Comparison of ENCODE assay signal across 11 mouse cellular contexts in genomic region chr7:58692704-58693103, GRCm38 (mm10). TPM values are rescaled to one million over a fixed set of nuclear protein-coding genes. Genes with fewer than 3 reads are reported as not detected.
DNase-seq lines count a peak whose midpoint lies in the region; ATAC-seq and TF ChIP-seq lines count a peak whose summit lies in the region.
"Had no signal": no experiment of that assay in that cellular context is flagged by ENCODE, and none has a peak within 500 bp of the region (broad histone marks: within the 10 kb centered on the region; RNA-seq: fewer than 3 reads in every experiment).

No protein-coding gene starts in this region.

- H3K9ac ChIP-seq in lung, embryonic 15.5 days: no peak overlapping the region
- H3K9ac ChIP-seq: limb, embryonic 12.5 days had no signal

- H3K36me3 ChIP-seq in lung, embryonic 15.5 days: no peaks in the 10 kb centered on the region
- H3K36me3 ChIP-seq in thymus, adult 2 months (ENCODE audit: control insufficient read depth, insufficient read depth, low read length): no peaks in the 10 kb centered on the region
- H3K36me3 ChIP-seq: limb, embryonic 12.5 days had no signal

- no peaks in the 10 kb centered on the region for H3K27me3 ChIP-seq in lung, embryonic 15.5 days
- H3K27me3 ChIP-seq in thymus, adult 2 months (ENCODE audit: control insufficient read depth, insufficient read depth, low read length): no peaks in the 10 kb centered on the region
- H3K27me3 ChIP-seq: limb, embryonic 12.5 days had no signal

- peak; percentile 25 to 33 for DNase-seq in cerebellum, postnatal 10 days
- no peak for DNase-seq in cerebellum, adult 9-10 months
- DNase-seq in lung, adult 2 months: no peak
- DNase-seq in brain, adult 2 months (ENCODE audit: low read depth, low spot score): peak; percentile 25
- peak; percentile 28 for DNase-seq in thymus, adult 2 months
- no peak for DNase-seq in kidney, postnatal 4 days
- DNase-seq: heart, adult 2 months had no signal

- 29% methylated on average over 2 of the region's 2 CpGs for WGBS in lung, embryonic 15.5 days
- WGBS in lung, adult 2 months: 70% methylated on average over 2 of the region's 2 CpGs
- 68% methylated on average over 2 of the region's 2 CpGs for WGBS in thymus, adult 2 months

- no peak for TF ChIP-seq POLR2A in lung, adult 2 months (IDR thresholded peaks at IDR 0.05; ENCODE audit: borderline replicate concordance, extremely low read depth, low read depth, low read length)
- no peak for TF ChIP-seq POLR2A in thymus, adult 2 months (IDR thresholded peaks at IDR 0.05; ENCODE audit: control insufficient read depth, extremely low read depth, insufficient read depth, low read length, poor library complexity)

- H3K4me2 ChIP-seq in lung, embryonic 15.5 days: no peak overlapping the region
- H3K4me2 ChIP-seq: limb, embryonic 12.5 days had no signal

- no peak overlapping the region for H3K4me3 ChIP-seq in lung, embryonic 15.5 days
- no peak overlapping the region for H3K4me3 ChIP-seq in lung, adult 2 months (replicated peaks; ENCODE audit: extremely low read depth, low read depth, low read length)
- no peak overlapping the region for H3K4me3 ChIP-seq in thymus, adult 2 months (ENCODE audit: control insufficient read depth, insufficient read depth, low read length)
- H3K4me3 ChIP-seq: heart, adult 2 months; limb, embryonic 12.5 days had no signal

- TF ChIP-seq CTCF in lung, adult 2 months (IDR thresholded peaks at IDR 0.05; ENCODE audit: insufficient read depth, low read length): no peak
- TF ChIP-seq CTCF in thymus, adult 2 months (IDR thresholded peaks at IDR 0.05; ENCODE audit: borderline replicate concordance, control insufficient read depth, extremely low read depth, insufficient read depth, low read length, poor library complexity): no peak

- no peaks in the 10 kb centered on the region for H3K9me3 ChIP-seq in lung, embryonic 15.5 days
- H3K9me3 ChIP-seq: limb, embryonic 12.5 days had no signal

- ATAC-seq in lung, embryonic 15.5 days (ENCODE audit: borderline replicate concordance, extremely low read depth, low FRiP score, low TSS enrichment): no peak
- ATAC-seq in granulocyte monocyte progenitor cell, adult 5-6 weeks (replicated peaks; ENCODE audit: poor library complexity, severe bottlenecking): no peak

- peak overlapping the region; percentile 20 for H3K27ac ChIP-seq in lung, embryonic 15.5 days
- no peak overlapping the region for H3K27ac ChIP-seq in thymus, adult 2 months (ENCODE audit: control insufficient read depth, insufficient read depth, low read length)
- H3K27ac ChIP-seq: heart, adult 2 months; limb, embryonic 12.5 days; macrophage had no signal

- H3K4me1 ChIP-seq in lung, embryonic 15.5 days: peaks cover 29% of the 10 kb centered on the region
- peaks cover 5% of the 10 kb centered on the region; the same call in 1 of the 2 replicates for H3K4me1 ChIP-seq in lung, adult 2 months (ENCODE audit: control insufficient read depth, insufficient read depth, low read length)
- H3K4me1 ChIP-seq in thymus, adult 2 months (replicated peaks; ENCODE audit: control insufficient read depth, insufficient read depth, low read length): peaks cover 21% of the 10 kb centered on the region

RNA-seq across cellular contexts. Expression of gene Atp10a, which starts 36.7 kb away (rescaled TPM):
- polyA plus RNA-seq in lung, embryonic 15.5 days (2015; fragmentation: Nextera tagmentation; extraction: Ambion mirVana): 3.6 and 4.2 TPM in 2 replicates
- polyA plus RNA-seq in lung, adult 2 months (2012; rRNA removed): 8.6 and 8.9 TPM in 2 replicates
- 54.7 and 54.8 TPM in 2 replicates for polyA plus RNA-seq in thymus, adult 2 months (2012; rRNA removed)
- 19.2 and 19.5 TPM in 2 replicates for total RNA-seq in granulocyte monocyte progenitor cell, adult 5-6 weeks (2014; fragmentation: Nextera tagmentation)
- 20.3 and 25.8 TPM in 2 replicates for total RNA-seq in granulocyte monocyte progenitor cell, adult 5-6 weeks (2017)

Comparison
In these comparisons a context has a peak if more than half of its experiments do, and no peak if none do; other contexts are left out.
1. DNase-seq: peak in cerebellum, postnatal 10 days (2 of 2), brain, adult 2 months (single experiment) and thymus, adult 2 months (single experiment); none in cerebellum, adult 9-10 months (single experiment), lung, adult 2 months (single experiment) and kidney, postnatal 4 days (0 of 2).